Mouse (Mus musculus) cortical plate, adult 2 months (tissue): Measurements from ENCODE around the gene Fryl. TPM values are rescaled to one million over a fixed set of nuclear protein-coding genes. Genes with fewer than 3 reads are reported as not detected.

Experiments used
- H3K27ac ChIP-seq: fragments of 200-500 bp; 2 replicates; pipeline ENCODE4 v1.5.1; 2012; ENCODE audit warnings: low read length, control low read depth, inconsistent platforms; ENCODE audit not compliant: insufficient read depth
- H3K4me1 ChIP-seq: fragments of 200-500 bp; 2 replicates; pipeline ENCODE4 v1.6.1; 2011; ENCODE audit warnings: low read length; ENCODE audit not compliant: control insufficient read depth, insufficient read depth
- H3K4me3 ChIP-seq: fragments of 200-500 bp; 2 replicates; pipeline ENCODE4 v1.5.1; 2011; ENCODE audit warnings: mild to moderate bottlenecking, low read length, control low read depth; ENCODE audit not compliant: insufficient read depth
- CTCF ChIP-seq: fragments of 200-500 bp; IDR thresholded peaks from 2 replicates; pipeline ENCODE4 v1.5.1; 2011; ENCODE audit warnings: mild to moderate bottlenecking, control low read depth, low read length; ENCODE audit not compliant: insufficient read depth; ENCODE audit errors: extremely low read depth
- POLR2A ChIP-seq: fragments of 200-500 bp; IDR thresholded peaks from 2 replicates; pipeline ENCODE4 v1.6.1; 2011; ENCODE audit warnings: mild to moderate bottlenecking, low read length, control low read depth; ENCODE audit not compliant: insufficient read depth; ENCODE audit errors: extremely low read depth
- polyA plus RNA-seq: library from polyadenylated mRNA; depleted of rRNA; stranded (reverse); fragments of >200 nt; gene quantifications from 2 replicates; pipeline ENCODE4 v1.2.3, GENCODE M21; 2012; rRNA removed

Fryl gene
- polyA plus RNA-seq, 1 experiment = 50.3 TPM

DNA sequence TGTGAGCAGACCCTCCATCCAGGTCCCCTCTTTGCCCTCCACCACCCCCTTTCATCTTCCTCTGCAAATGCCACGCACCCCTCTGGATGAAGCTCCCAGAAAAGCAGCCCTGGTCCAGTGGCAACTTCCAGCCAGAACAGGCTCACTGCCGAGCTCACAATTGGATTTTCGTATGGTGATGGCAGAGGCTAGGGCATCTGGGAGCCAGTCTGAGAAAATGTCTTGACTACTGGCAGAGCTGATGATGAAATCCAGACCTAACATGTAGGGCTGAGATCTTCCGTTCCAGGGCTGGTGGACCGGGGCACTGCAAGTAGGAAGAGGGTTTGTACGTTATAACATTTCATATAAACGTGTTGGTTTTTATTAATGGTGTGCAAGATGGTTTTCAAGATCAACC lies 268.6 kb downstream of the Fryl start:
- Histone ChIP-seq H3K4me1 (no peaks in the 10 kb centered on the region), H3K4me3 (no peak overlapping the region), H3K27ac (no peak overlapping the region)
- TF ChIP-seq POLR2A (no peak), CTCF (no peak)

DNA sequence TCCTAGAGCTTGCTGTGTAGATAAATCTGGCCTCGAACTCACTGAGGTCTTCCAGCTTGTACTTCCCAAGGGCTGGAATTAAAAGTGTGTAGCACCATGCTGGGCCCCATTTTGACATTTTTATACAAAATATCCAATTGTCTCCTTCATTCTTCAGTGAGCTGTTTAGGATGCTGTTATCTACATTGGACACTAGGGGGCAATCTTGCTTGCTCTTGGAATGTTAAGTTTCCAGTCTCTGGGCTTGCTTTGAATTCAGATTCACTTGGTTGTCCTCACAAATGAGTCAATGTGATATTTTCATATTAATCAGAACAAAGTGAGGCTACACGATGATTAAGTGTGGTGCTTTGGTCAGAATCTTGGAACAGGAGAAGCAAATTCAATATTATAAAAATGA lies 272.3 kb downstream of the Fryl start:
- no peak overlapping the region for H3K4me3 ChIP-seq
- H3K27ac ChIP-seq = no peak overlapping the region
- H3K4me1 ChIP-seq = no peaks in the 10 kb centered on the region
- TF ChIP-seq POLR2A (no peak), CTCF (peak; percentile 49; the same call in 1 of the 2 replicates)

DNA sequence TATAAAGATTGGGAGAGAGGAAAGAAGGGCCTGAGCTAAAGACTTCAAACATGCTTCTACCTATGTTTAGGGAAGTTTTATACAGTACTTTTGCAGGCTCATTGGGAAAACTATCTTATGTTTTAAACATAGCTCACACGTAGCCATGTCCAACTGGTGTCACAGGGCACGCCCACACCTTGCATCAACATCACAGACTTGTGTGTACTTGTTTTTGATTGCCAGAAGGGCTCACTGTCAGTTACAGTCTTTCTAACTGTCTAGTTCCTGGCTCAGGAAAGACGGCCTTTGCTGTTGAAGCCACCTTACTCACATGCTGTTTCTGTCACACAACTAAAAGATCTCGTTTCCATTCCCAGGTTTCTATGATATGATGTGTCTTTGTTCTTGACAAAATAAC lies 279.9 kb downstream of the Fryl start:
- H3K27ac ChIP-seq = no peak overlapping the region
- TF ChIP-seq CTCF = no peak
- TF ChIP-seq POLR2A = no peak
- H3K4me3 ChIP-seq = no peak overlapping the region
- no peaks in the 10 kb centered on the region; the same call in 1 of the 2 replicates for H3K4me1 ChIP-seq

DNA sequence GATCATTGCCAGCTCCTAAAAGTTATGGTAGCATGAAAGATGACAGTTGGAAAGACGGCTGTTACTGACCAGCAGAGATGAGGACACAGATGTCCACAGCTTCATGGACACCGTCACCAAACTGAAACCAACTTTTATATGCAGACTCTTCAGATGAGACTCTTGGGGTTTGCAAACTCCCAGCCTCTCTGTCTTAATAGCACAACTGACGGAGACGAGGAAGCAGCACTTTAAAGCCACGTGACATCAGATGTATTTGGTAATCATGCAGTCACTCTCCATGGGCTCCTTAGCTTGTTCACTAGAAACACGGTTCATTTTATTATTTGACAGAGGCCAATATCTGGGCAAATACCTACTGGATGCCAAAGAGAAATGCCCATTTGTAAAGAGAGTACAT lies 280.4 kb downstream of the Fryl start:
- no peak for TF ChIP-seq CTCF
- TF ChIP-seq POLR2A = no peak
- Histone ChIP-seq H3K27ac (no peak overlapping the region), H3K4me3 (no peak overlapping the region), H3K4me1 (no peaks in the 10 kb centered on the region; the same call in 1 of the 2 replicates)

DNA sequence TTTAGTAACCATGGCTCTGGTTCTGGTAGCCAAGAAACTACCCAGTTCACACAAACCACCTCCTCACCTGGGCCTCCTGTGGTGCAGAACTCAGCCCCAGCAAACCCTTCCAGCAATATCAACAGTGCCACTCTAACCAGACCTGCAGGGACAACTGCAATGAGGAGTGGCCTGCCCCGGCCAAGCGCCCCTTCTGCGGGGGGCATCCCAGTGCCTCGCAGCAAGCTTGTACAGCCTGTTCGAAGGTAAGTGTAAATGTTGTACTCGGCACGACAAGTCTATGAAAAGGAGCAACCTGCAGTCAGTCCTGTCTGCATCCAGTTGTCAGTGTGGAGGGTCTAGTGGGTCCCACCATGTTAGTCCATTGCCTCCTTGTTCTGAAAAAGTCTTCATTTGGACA lies 281.8 kb downstream of the Fryl start, which contains the start of gene Gm10135:
TSS of gene Gm10135 (minus strand) at position 101 of the 400 bp plus-strand sequence.
- Histone ChIP-seq H3K27ac (no peak within 1 kb of the TSS), H3K4me1 (no peaks in the 10 kb centered on the region; the same call in 1 of the 2 replicates), H3K4me3 (no peak within 1 kb of the TSS)
- TF ChIP-seq POLR2A (no peak), CTCF (no peak)

DNA sequence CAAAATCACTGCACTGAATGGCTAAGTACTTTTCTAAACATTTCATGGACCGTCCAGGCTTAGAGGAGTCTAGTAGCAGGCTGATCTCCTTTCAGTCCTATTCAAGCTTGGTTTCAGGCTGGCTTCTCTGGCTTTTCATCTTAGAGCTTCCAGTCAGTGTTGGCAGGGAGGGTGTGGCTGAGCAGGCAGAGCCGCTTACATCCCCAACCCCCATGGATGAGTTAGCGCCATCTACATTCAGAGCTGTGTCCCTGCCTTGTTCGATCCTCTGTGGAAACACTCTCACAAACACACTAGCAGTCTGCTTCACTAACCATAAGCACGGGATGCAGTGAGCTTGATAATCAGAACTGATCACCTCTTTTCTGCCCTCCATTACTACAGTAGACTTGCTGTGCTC lies 283.5 kb downstream of the Fryl start:
- TF ChIP-seq POLR2A (no peak), CTCF (no peak)
- Histone ChIP-seq H3K4me3 (no peak overlapping the region), H3K4me1 (no peaks in the 10 kb centered on the region; the same call in 1 of the 2 replicates), H3K27ac (no peak overlapping the region)

DNA sequence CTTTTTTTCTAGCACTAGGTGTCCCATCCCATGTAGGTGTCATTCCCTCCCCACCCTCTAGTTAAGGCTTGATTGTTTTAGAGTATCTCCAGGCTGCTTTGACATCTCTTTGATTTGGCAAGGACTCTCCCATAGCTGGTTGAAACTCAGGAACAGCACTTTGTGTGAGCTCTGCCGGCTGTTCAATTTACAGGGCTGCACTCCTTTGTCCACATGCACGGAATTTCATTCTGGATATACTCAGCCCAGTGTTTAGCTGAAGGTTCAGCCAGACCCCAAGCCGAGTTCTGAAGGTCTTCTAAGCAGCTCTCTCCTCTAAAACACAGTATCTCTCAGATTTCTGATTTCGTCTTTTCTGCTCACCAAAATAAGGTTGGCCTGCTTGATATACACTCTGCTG lies 284.0 kb downstream of the Fryl start:
- TF ChIP-seq CTCF (no peak), POLR2A (no peak)
- no peak overlapping the region for H3K27ac ChIP-seq
- no peaks in the 10 kb centered on the region; the same call in 1 of the 2 replicates for H3K4me1 ChIP-seq
- no peak overlapping the region for H3K4me3 ChIP-seq

Other genes starting within 250 kb of the Fryl start
- gene Slc10a4, start 249.7 kb downstream of the Fryl start, polyA plus RNA-seq = 0.25 and 1.3 TPM in 2 replicates
- 315 and 343 TPM in 2 replicates for gene Ociad1, start 36.2 kb upstream of the Fryl start, polyA plus RNA-seq
- 53.7 and 60.5 TPM in 2 replicates for gene Ociad2, start 84.4 kb upstream of the Fryl start, polyA plus RNA-seq
- 2.8 and 3.6 TPM in 2 replicates for gene Cwh43, start 149.5 kb upstream of the Fryl start, polyA plus RNA-seq
- 57.6 and 58.1 TPM in 2 replicates for gene Dcun1d4, start 224.4 kb upstream of the Fryl start, polyA plus RNA-seq